Mouse (Mus musculus) liver, adult 2 months (tissue): ENCODE measurements around the gene Smchd1.

Experiments
- CTCF ChIP-seq: fragments of 200-500 bp; IDR thresholded peaks from 2 replicates; pipeline ENCODE4 v1.5.1; 2011; ENCODE audit warnings: low read depth, low read length, control low read depth
- POLR2A ChIP-seq: fragments of 200-500 bp; IDR thresholded peaks from 2 replicates; pipeline ENCODE4 v1.6.1; 2011; ENCODE audit warnings: low read length, control low read depth; ENCODE audit not compliant: insufficient read depth; ENCODE audit errors: extremely low read depth

GRCm38 (mm10) chr17:71299879-71300278, 175.3 kb downstream of the Smchd1 start:
- TF ChIP-seq CTCF, result no peak
- TF ChIP-seq POLR2A, result no peak
